Mouse (Mus musculus) erythroblast, embryonic 14.5 days (primary cell): ENCODE data around the gene Nrip1. TPM values are rescaled to one million over a fixed set of nuclear protein-coding genes. Genes with fewer than 3 reads are reported as not detected.

ENCODE experiments used
- H3K27me3 ChIP-seq: 2 replicates; pipeline ENCODE4 v1.6.1; 2012; ENCODE audit warnings: inconsistent platforms; ENCODE audit not compliant: control insufficient read depth
- H3K36me3 ChIP-seq: 2 replicates; pipeline ENCODE4 v1.6.1; 2012; ENCODE audit warnings: mild to moderate bottlenecking, inconsistent platforms; ENCODE audit not compliant: control insufficient read depth
- H3K4me1 ChIP-seq: 2 replicates; pipeline ENCODE4 v1.6.1; 2012; ENCODE audit warnings: inconsistent platforms; ENCODE audit not compliant: control insufficient read depth
- H3K4me3 ChIP-seq: replicated peaks from 2 replicates; pipeline ENCODE3; 2012; ENCODE audit warnings: moderate library complexity, mild to moderate bottlenecking, inconsistent platforms
- H3K9me3 ChIP-seq: 2 replicates; pipeline ENCODE4 v1.6.1; 2012; ENCODE audit warnings: low read length, inconsistent platforms, mixed read lengths; ENCODE audit not compliant: control insufficient read depth
- GATA1 ChIP-seq: IDR thresholded peaks from 2 replicates; pipeline ENCODE4 v1.6.1; 2012; ENCODE audit warnings: low read length, inconsistent platforms, mixed read lengths
- TAL1 ChIP-seq: IDR thresholded peaks from 3 replicates; pipeline ENCODE4 v1.6.1; 2012; ENCODE audit warnings: low read length, inconsistent platforms, mixed read lengths
- polyA plus RNA-seq: library from polyadenylated mRNA; stranded (reverse); fragments of >175 nt; gene quantifications from 2 replicates; pipeline ENCODE4 v1.2.3, GENCODE M21; 2012

Gene Nrip1
- polyA plus RNA-seq, 1 experiment, result 0.55 TPM

GRCm38 (mm10) chr16:76324411-76325314, 49.0 kb downstream of the Nrip1 start:
- no peaks in the 10 kb centered on the region for H3K27me3 ChIP-seq
- H3K4me3 ChIP-seq, result no peak overlapping the region
- no peak for TF ChIP-seq GATA1
- no peaks in the 10 kb centered on the region for H3K9me3 ChIP-seq
- H3K4me1 ChIP-seq, result peaks cover 85% of the 10 kb centered on the region
- peaks cover 73% of the 10 kb centered on the region for H3K36me3 ChIP-seq

- H3K9me3 ChIP-seq, result no peaks in the 10 kb centered on the region
- H3K36me3 ChIP-seq, result peaks cover 74% of the 10 kb centered on the region
- peak; percentile 82 for TF ChIP-seq GATA1
- peak; percentile 92 for TF ChIP-seq TAL1
- peak overlapping the region; percentile 61 for H3K4me3 ChIP-seq
- H3K4me1 ChIP-seq, result peaks cover 90% of the 10 kb centered on the region
- H3K27me3 ChIP-seq, result no peaks in the 10 kb centered on the region
Observed at GRCm38 (mm10) chr16:76323594-76324307, 49.9 kb downstream of the Nrip1 start.

- TF ChIP-seq TAL1, result no peak
- no peak for TF ChIP-seq GATA1
- peaks cover 95% of the 10 kb centered on the region for H3K4me1 ChIP-seq
- H3K9me3 ChIP-seq, result no peaks in the 10 kb centered on the region
- H3K4me3 ChIP-seq, result peak overlapping the region; percentile 61
- H3K36me3 ChIP-seq, result peaks cover 76% of the 10 kb centered on the region
- no peaks in the 10 kb centered on the region for H3K27me3 ChIP-seq
Observed at GRCm38 (mm10) chr16:76323141-76323540, 50.5 kb downstream of the Nrip1 start.

- H3K9me3 ChIP-seq, result no peaks in the 10 kb centered on the region
- H3K4me1 ChIP-seq, result peaks cover 99% of the 10 kb centered on the region
- H3K36me3 ChIP-seq, result peaks cover 72% of the 10 kb centered on the region
- no peaks in the 10 kb centered on the region for H3K27me3 ChIP-seq
- no peak for TF ChIP-seq TAL1
- TF ChIP-seq GATA1, result no peak
- peak overlapping the region; percentile 32 for H3K4me3 ChIP-seq
Observed at GRCm38 (mm10) chr16:76321527-76322165, 52.0 kb downstream of the Nrip1 start.

GRCm38 (mm10) chr16:76320118-76320473, 53.5 kb downstream of the Nrip1 start:
- Histone ChIP-seq H3K36me3 (peaks cover 59% of the 10 kb centered on the region), H3K4me3 (no peak overlapping the region), H3K9me3 (no peaks in the 10 kb centered on the region), H3K4me1 (peaks cover 99% of the 10 kb centered on the region), H3K27me3 (no peaks in the 10 kb centered on the region)
- TF ChIP-seq TAL1 (no peak), GATA1 (no peak)

- Histone ChIP-seq H3K36me3 (peaks cover 56% of the 10 kb centered on the region), H3K9me3 (no peaks in the 10 kb centered on the region), H3K4me1 (peaks cover 99% of the 10 kb centered on the region), H3K4me3 (no peak overlapping the region), H3K27me3 (no peaks in the 10 kb centered on the region)
- TF ChIP-seq GATA1, result no peak
- TF ChIP-seq TAL1, result no peak
Observed at GRCm38 (mm10) chr16:76319364-76320117, 54.1 kb downstream of the Nrip1 start.

- no peaks in the 10 kb centered on the region for H3K9me3 ChIP-seq
- TF ChIP-seq GATA1 (no peak), TAL1 (no peak)
- H3K4me1 ChIP-seq, result peaks cover 99% of the 10 kb centered on the region
- peak overlapping the region; percentile 49 for H3K4me3 ChIP-seq
- peaks cover 52% of the 10 kb centered on the region for H3K36me3 ChIP-seq
- H3K27me3 ChIP-seq, result no peaks in the 10 kb centered on the region
Observed at GRCm38 (mm10) chr16:76318331-76318922, 55.2 kb downstream of the Nrip1 start.
